Mouse (Mus musculus) lung, postnatal 36 days (tissue): ENCODE results near the gene Gpn3.

ENCODE experiments used
- DNase-seq: peaks from one replicate; pipeline ENCODE4 v3.0.0; 2022; ENCODE audit warnings: mixed read lengths

Gpn3 gene

DNA sequence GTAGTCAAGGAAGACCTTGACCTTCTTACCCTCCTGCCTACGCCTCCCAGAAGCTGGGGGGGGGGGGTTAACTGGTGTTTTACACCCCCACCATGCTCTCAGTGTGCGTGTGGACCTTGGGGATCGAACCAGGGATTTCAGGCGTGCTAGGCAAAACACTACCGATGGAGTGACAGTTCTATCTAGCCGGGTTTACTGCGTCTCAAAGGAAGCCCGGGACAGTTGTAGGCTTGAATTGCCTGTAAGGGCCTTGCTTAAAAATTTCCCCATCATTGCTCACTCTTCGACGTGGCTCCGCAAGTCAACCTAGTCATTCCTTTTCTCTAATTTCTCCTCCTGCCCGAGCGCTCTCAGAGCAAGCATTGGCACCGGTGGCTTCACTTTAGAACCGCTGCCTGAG, 51.4 kb downstream of the Gpn3 start:
- DNase-seq = no peak

- DNase-seq = no peak
These were observed 53.9 kb downstream of the Gpn3 start for GRCm38 (mm10) chr5:122425550-122425949.

DNA sequence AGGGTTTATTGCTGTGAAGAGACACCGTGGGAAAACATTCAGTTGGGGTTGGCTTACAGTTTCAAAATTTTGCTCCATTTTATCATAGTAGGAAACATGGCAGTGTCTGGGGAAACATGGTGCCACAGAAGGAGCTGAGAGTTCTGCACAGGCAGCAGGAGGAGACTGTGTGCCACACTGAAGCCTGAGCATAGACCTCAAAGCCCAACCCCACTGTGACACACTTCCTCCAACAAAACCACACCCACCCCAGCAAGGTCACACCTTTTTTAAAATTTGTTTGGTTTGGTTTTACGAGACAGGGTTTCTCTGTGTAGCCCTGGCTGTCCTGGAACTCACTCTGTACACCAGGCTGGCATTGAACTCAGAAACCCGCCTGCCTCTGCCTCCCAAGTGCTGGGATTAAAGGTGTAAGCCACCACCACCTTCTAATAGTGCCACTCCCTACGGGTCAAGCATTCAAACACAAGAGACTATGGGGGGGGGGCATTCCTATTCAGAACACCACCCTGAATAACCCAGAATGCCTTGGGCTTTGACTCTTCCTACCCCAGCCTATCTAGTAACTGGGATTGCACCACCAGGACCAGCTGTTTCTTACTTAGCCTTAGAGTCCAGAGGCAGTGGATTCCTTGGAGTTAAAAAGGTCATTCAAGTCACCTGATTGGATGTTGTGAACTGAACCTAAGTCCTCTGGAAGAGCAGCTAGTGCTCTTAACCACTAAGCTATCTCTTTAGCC, 58.5 kb downstream of the Gpn3 start:
- no peak for DNase-seq

GRCm38 (mm10) chr5:122431221-122431620, 59.5 kb downstream of the Gpn3 start:
- DNase-seq = no peak
